Mouse (Mus musculus) intestine, embryonic 16.5 days (tissue): ENCODE measurements around the gene Olfr523. TPM values are rescaled to one million over a fixed set of nuclear protein-coding genes. Genes with fewer than 3 reads are reported as not detected.

Experiments used
- ATAC-seq: fragments of 200-750 bp; cut with Nextera tagmentation; 2 replicates; pipeline ENCODE4 v1.8.0; 2017; ENCODE audit warnings: moderate TSS enrichment, moderate library complexity
- H3K27ac ChIP-seq: fragments of 300-500 bp; sonication (generic); 2 replicates; pipeline ENCODE4 v1.5.1; 2014; ENCODE audit warnings: mild to moderate bottlenecking, low read length
- H3K27me3 ChIP-seq: fragments of 300-500 bp; sonication (generic); replicated peaks from 2 replicates; pipeline ENCODE4 v1.6.1; 2014; ENCODE audit warnings: low read length, control low read depth, mixed read lengths; ENCODE audit not compliant: control insufficient read depth, insufficient read depth
- H3K36me3 ChIP-seq: fragments of 300-500 bp; sonication (generic); 2 replicates; pipeline ENCODE4 v1.6.1; 2014; ENCODE audit warnings: low read length, control low read depth; ENCODE audit not compliant: control insufficient read depth, insufficient read depth
- H3K4me1 ChIP-seq: fragments of 300-500 bp; sonication (generic); 2 replicates; pipeline ENCODE4 v1.6.1; 2014; ENCODE audit warnings: low read length, control low read depth, mixed read lengths; ENCODE audit not compliant: control insufficient read depth, insufficient read depth
- H3K4me2 ChIP-seq: fragments of 300-500 bp; sonication (generic); 2 replicates; pipeline ENCODE4 v1.6.1; 2014; ENCODE audit warnings: low read depth, low read length, control low read depth
- H3K4me3 ChIP-seq: fragments of 300-500 bp; sonication (generic); 2 replicates; pipeline ENCODE4 v1.5.1; 2014; ENCODE audit warnings: mild to moderate bottlenecking, low read length
- H3K9ac ChIP-seq: fragments of 300-500 bp; sonication (generic); 2 replicates; pipeline ENCODE4 v1.6.1; 2014; ENCODE audit warnings: low read depth, low read length
- H3K9me3 ChIP-seq: fragments of 300-500 bp; sonication (generic); 2 replicates; pipeline ENCODE4 v1.6.1; 2016; ENCODE audit warnings: low read length, control low read depth; ENCODE audit not compliant: control insufficient read depth
- WGBS: fragments of 180-500 bp; shearing (Covaris S2); extraction: QIAGEN DNeasy Blood & Tissue Kit; methylation state at CpG from one replicate; pipeline ENCODE4 v1.1.7; 2014; 5-methylcytosine and 5-hydroxymethylcytosine counted together
- polyA plus RNA-seq: library from polyadenylated mRNA; unstranded; fragments of >200 nt; fragmentation: Nextera tagmentation; extraction: Ambion mirVana; gene quantifications from 2 replicates; pipeline ENCODE4 v1.2.1, GENCODE M21; 2015

Olfr523 gene
- polyA plus RNA-seq, 1 experiment from 2014 or later = not detected

DNA sequence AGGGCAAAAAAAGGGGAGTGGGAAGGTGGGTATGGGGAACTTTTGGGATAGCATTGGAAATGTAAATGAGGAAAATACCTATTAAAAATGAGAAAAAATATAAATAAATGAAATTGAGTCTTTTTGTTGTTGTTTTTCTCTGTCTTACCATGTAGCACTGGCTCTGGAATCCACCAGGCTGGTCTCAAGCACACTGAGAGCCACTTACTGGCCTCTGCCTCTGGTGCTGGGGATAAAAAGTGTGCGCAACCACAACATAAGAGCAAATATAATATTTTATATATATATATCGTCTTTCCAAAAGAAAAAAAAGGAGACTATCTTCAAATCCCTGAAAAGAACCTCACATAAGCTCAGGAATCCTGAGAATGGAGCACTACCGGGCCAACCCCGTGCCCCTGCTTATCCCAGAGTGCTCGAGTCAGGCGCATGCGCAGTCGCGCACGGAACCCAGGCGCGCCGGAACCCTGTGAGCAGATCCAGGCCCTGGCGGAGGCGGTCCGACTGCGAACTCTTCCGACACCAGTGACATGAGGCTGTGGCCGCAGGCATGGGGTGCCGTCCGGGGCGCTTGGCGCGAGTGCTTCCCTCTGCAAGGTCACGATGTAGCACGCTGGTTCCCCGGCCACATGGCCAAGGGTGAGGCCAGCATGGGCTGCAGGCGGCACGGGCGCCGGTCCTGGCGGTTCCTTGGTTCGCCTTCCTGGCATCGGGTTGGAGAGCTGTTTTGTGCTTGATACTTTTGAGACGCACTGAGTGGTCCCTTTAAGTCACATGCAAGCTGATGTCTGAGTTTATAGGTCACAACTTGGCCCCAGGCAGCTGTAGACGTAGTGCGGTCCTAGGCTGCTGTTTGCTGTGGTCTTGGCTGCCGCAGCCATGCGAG lies 35.6 kb upstream of the Olfr523 start, which contains the start of gene Mtg1:
Gene Mtg1, plus strand, starts transcription at position 430 of the 886 bp plus-strand sequence.
- peak; percentile 99 for ATAC-seq
- H3K36me3 ChIP-seq = no peaks in the 10 kb centered on the region
- peak within 1 kb of the TSS; percentile 99 for H3K9ac ChIP-seq
- no peaks in the 10 kb centered on the region for H3K27me3 ChIP-seq
- H3K4me3 ChIP-seq = peak within 1 kb of the TSS; percentile 80
- H3K9me3 ChIP-seq = no peaks in the 10 kb centered on the region
- H3K27ac ChIP-seq = peak within 1 kb of the TSS; percentile 64
- H3K4me2 ChIP-seq = peak within 1 kb of the TSS; percentile 84
- WGBS = 1% methylated on average over 39 of the region's 39 CpGs
- peaks cover 4% of the 10 kb centered on the region; the same call in 1 of the 2 replicates for H3K4me1 ChIP-seq

DNA sequence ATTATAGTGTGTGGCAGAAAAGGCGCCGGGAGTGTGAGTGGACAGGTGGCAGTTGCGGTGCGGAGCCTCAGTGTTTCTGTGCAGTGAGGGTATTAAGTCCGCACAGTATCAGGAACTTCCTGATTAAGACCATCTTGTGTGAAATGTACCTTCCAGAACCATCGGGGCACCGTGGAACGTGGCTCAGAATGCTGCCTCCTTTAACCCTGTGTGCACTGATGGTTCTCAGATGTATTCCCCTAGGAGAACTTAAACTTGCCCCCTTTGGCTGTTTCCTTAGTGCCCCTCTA lies 35.1 kb upstream of the Olfr523 start:
- Histone ChIP-seq H3K27me3 (no peaks in the 10 kb centered on the region), H3K4me1 (peaks cover 4% of the 10 kb centered on the region; the same call in 1 of the 2 replicates), H3K27ac (peak overlapping the region; percentile 64), H3K4me2 (peak overlapping the region; percentile 84), H3K4me3 (peak overlapping the region; percentile 80), H3K9me3 (no peaks in the 10 kb centered on the region), H3K36me3 (no peaks in the 10 kb centered on the region), H3K9ac (peak overlapping the region; percentile 99)
- no peak for ATAC-seq
- WGBS = 0% methylated on average over 8 of the region's 8 CpGs

- no peak for ATAC-seq
- Histone ChIP-seq H3K9me3 (no peaks in the 10 kb centered on the region), H3K9ac (no peak overlapping the region), H3K36me3 (no peaks in the 10 kb centered on the region), H3K27ac (no peak overlapping the region), H3K4me2 (no peak overlapping the region), H3K27me3 (no peaks in the 10 kb centered on the region), H3K4me1 (peaks cover 4% of the 10 kb centered on the region; the same call in 1 of the 2 replicates), H3K4me3 (no peak overlapping the region)
- WGBS = 4% methylated on average over 14 of the region's 14 CpGs
These were observed 31.7 kb upstream of the Olfr523 start for GRCm38 (mm10) chr7:140141350-140141749.

DNA sequence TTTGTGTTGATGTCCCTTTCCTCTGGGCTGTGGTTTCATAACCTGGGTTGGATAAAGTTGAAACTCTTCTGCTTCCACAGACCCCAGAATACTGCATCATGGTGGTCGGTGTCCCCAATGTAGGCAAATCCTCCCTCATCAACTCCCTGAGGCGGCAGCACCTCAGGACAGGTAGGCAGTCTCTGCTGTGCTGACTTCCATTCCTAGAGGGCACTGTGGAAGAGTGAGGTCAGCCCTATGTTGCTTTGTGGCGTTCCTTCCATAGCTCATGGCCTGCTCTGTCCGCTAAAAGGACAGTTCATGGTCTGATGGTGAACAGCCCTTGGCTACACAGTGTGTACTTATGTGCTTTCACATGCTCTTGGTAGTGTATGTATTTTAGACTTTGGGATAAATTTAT lies 28.5 kb upstream of the Olfr523 start:
- H3K27ac ChIP-seq = no peak overlapping the region
- H3K27me3 ChIP-seq = no peaks in the 10 kb centered on the region
- no peak overlapping the region for H3K4me3 ChIP-seq
- no peak overlapping the region for H3K4me2 ChIP-seq
- H3K36me3 ChIP-seq = no peaks in the 10 kb centered on the region
- ATAC-seq = no peak
- 85% methylated on average over 4 of the region's 4 CpGs for WGBS
- no peaks in the 10 kb centered on the region for H3K9me3 ChIP-seq
- no peaks in the 10 kb centered on the region for H3K4me1 ChIP-seq
- H3K9ac ChIP-seq = no peak overlapping the region

DNA sequence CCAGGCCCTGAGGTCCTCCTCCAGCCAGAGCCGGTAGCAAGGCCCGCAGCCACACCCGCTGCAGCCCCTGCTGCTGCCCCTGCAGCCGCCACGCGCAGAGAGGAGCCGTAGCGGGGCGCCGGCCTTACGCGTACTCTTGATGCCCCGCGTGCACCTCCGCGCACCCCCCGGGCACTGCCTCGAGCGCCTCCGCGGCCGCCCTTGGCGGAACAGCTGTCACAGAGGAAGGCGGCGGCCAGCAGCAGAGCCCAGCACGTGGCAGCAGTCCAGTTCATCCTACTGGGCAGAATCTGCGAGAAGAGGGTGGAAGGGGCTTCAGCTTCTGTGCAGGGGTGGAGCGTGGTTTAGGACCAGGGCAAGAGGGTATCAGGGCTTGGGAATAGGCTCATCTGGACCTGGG lies 19.6 kb upstream of the Olfr523 start:
- ATAC-seq = peak; percentile 16; the same call in 1 of the 2 replicates
- 2% methylated on average over 28 of the region's 28 CpGs for WGBS
- peak overlapping the region; percentile 25 for H3K4me3 ChIP-seq
- 0 out of 2 replicates have a peak, but pooled peaks cover 4% of the 10 kb centered on the region for H3K4me1 ChIP-seq
- no peaks in the 10 kb centered on the region for H3K36me3 ChIP-seq
- H3K4me2 ChIP-seq = peak overlapping the region; percentile 46
- H3K9ac ChIP-seq = 0 out of 2 replicates have a peak overlapping the region, but pooled peaks have one; percentile 37
- no peaks in the 10 kb centered on the region for H3K9me3 ChIP-seq
- no peak overlapping the region for H3K27ac ChIP-seq
- peaks cover 21% of the 10 kb centered on the region for H3K27me3 ChIP-seq

GRCm38 (mm10) chr7:140153829-140154217 lies 19.2 kb upstream of the Olfr523 start:
- Histone ChIP-seq H3K36me3 (no peaks in the 10 kb centered on the region), H3K4me2 (peak overlapping the region; percentile 46; the same call in 1 of the 2 replicates), H3K4me3 (peak overlapping the region; percentile 20), H3K27ac (no peak overlapping the region), H3K27me3 (peaks cover 21% of the 10 kb centered on the region), H3K9me3 (no peaks in the 10 kb centered on the region), H3K9ac (0 out of 2 replicates have a peak overlapping the region, but pooled peaks have one; percentile 48), H3K4me1 (0 out of 2 replicates have a peak, but pooled peaks cover 4% of the 10 kb centered on the region)
- 25% methylated on average over 4 of the region's 4 CpGs for WGBS
- ATAC-seq = no peak

GRCm38 (mm10) chr7:140154218-140154927 lies 18.6 kb upstream of the Olfr523 start, which contains the start of gene Sprn:
Gene Sprn, minus strand, starts transcription at chr7:140154877.
- ATAC-seq = 0 out of 2 replicates have a peak, but pooled peaks have one; percentile 11
- Histone ChIP-seq H3K36me3 (no peaks in the 10 kb centered on the region), H3K9me3 (no peaks in the 10 kb centered on the region), H3K4me1 (0 out of 2 replicates have a peak, but pooled peaks cover 4% of the 10 kb centered on the region), H3K9ac (peak within 1 kb of the TSS; percentile 48; the same call in 1 of the 2 replicates), H3K4me3 (peak within 1 kb of the TSS; percentile 20), H3K27ac (no peak within 1 kb of the TSS), H3K4me2 (peak within 1 kb of the TSS; percentile 46; the same call in 1 of the 2 replicates), H3K27me3 (peaks cover 21% of the 10 kb centered on the region)
- 3% methylated on average over 28 of the region's 28 CpGs for WGBS

- H3K27me3 ChIP-seq = no peaks in the 10 kb centered on the region; the same call in 1 of the 2 replicates
- H3K27ac ChIP-seq = no peak overlapping the region
- ATAC-seq = no peak
- no peaks in the 10 kb centered on the region for H3K9me3 ChIP-seq
- 84% methylated on average over 3 of the region's 3 CpGs for WGBS
- no peak overlapping the region for H3K9ac ChIP-seq
- no peaks in the 10 kb centered on the region for H3K36me3 ChIP-seq
- H3K4me3 ChIP-seq = no peak overlapping the region
- no peak overlapping the region for H3K4me2 ChIP-seq
- H3K4me1 ChIP-seq = no peaks in the 10 kb centered on the region
These were observed 12.7 kb upstream of the Olfr523 start for GRCm38 (mm10) chr7:140160363-140160762.

DNA sequence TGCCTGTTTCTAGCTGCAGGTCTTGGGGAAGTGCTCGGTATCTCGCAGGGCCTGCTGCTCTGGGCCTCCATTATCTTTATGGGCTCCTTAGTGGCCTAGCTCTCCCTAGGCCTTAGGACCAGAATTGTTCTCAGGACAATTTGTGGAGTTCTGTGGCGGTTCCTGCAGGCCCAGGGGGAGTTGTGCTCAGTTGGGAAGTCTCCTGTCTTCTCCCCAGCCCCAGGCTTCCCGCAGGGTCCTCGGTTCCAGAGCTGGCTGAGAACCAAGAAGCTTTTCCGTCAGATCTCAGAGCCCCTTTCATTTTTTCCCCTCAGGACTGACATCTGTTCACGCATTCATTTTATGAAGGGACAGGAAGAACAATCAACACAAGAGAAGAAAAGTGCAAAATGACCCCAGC lies 8.4 kb upstream of the Olfr523 start, which contains the start of gene Olfr522:
Gene Olfr522, minus strand, starts transcription at position 101 of the 400 bp plus-strand sequence.
- Histone ChIP-seq H3K9me3 (no peaks in the 10 kb centered on the region), H3K9ac (no peak within 1 kb of the TSS), H3K4me1 (no peaks in the 10 kb centered on the region), H3K4me2 (no peak within 1 kb of the TSS), H3K4me3 (no peak within 1 kb of the TSS), H3K36me3 (no peaks in the 10 kb centered on the region), H3K27ac (no peak within 1 kb of the TSS), H3K27me3 (no peaks in the 10 kb centered on the region)
- 68% methylated on average over 7 of the region's 7 CpGs for WGBS
- ATAC-seq = no peak
